Mouse (Mus musculus): Measurements from ENCODE around the gene Rbbp6.

DNA sequence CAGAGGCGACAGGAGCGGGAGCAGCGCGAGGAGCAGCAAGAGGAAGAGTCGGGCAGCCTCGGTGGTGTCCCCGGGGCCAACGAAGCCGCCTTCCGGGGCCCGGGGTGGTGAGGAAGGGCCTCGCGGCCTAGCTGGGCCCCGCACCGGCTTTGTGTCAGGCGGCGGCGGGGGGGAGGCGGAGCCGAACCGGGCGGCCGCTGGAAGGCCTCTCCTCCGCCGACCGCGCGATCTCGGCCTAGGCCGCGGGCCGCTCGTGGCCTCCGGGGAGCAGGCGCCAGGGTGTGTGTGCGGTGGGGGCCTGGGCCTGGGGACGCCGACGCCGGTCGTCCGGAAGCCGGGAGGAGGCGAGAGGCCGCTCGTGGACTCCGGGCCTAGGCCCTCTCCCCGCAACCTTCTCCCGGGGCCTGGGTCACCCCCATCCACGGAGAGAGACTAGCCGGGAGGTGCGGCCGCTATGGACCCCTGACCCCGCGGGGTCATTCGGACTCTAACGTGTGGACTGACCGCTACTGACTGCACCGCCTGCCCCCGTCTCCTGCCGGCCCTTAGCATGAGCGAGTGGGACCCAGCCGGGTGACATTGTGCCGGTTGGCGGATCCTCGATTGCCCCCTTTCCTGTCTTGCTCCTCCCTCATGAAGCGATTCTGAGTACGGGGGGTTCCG, 4.8 kb downstream of the Rbbp6 start:
- no peak for TF ChIP-seq CTCF (IDR thresholded peaks at IDR 0.05; ENCODE audit: control insufficient read depth, insufficient read depth, low read length)
- TF ChIP-seq POLR2A (IDR thresholded peaks at IDR 0.05; ENCODE audit: borderline replicate concordance, control insufficient read depth, low read depth, low read length): no peak
